Mouse (Mus musculus) gastrocnemius, postnatal 4 days (tissue): ENCODE measurements at regions not wholly inside any gene's neighbourhood (a gene's known extent, or its start where the extent isn't known, plus 50 kb on each side); places are given as distances from the start of the nearest gene placed in this dataset.

Experiments
- DNase-seq, 2 experiments: peaks; one replicate each; pipeline ENCODE4 v3.0.0; 2021 to 2022; ENCODE audit warnings: low spot score in 2 of 2, mixed read lengths in 2 of 2

GRCm38 (mm10) chr6:141023501-141023900, 225.6 kb upstream of the Pde3a start:
- DNase-seq = no peak

GRCm38 (mm10) chr6:141027353-141027752, 221.7 kb upstream of the Pde3a start:
- no peak for DNase-seq

- no peak for DNase-seq
Measured at GRCm38 (mm10) chr6:141027787-141028186, 221.3 kb upstream of the Pde3a start.

GRCm38 (mm10) chr6:141034824-141035223, 214.2 kb upstream of the Pde3a start:
- DNase-seq = no peak

GRCm38 (mm10) chr6:141041358-141041757, 207.7 kb upstream of the Pde3a start:
- peak in 1 of 2 experiments; percentile 22 for DNase-seq

GRCm38 (mm10) chr6:141041781-141042625, 207.1 kb upstream of the Pde3a start:
- DNase-seq = peak in 1 of 2 experiments; percentile 59

- DNase-seq = no peak
Measured at GRCm38 (mm10) chr6:141048271-141048670, 200.8 kb upstream of the Pde3a start.

GRCm38 (mm10) chr6:141050038-141050684, 198.9 kb upstream of the Pde3a start:
- no peak for DNase-seq

- no peak for DNase-seq
Measured at GRCm38 (mm10) chr6:141054026-141054425, 195.0 kb upstream of the Pde3a start.

GRCm38 (mm10) chr6:141059250-141059916, 189.7 kb upstream of the Pde3a start:
- DNase-seq = no peak

- no peak for DNase-seq
Measured at GRCm38 (mm10) chr6:141065724-141066123, 183.3 kb upstream of the Pde3a start.

- DNase-seq = no peak
Measured at GRCm38 (mm10) chr6:141068861-141069467, 180.1 kb upstream of the Pde3a start.

GRCm38 (mm10) chr6:141069896-141070295, 179.2 kb upstream of the Pde3a start:
- no peak for DNase-seq

GRCm38 (mm10) chr6:141071507-141071906, 177.6 kb upstream of the Pde3a start:
- DNase-seq = no peak

- no peak for DNase-seq
Measured at GRCm38 (mm10) chr6:141091076-141091780, 157.8 kb upstream of the Pde3a start.

GRCm38 (mm10) chr6:141091781-141092140, 157.3 kb upstream of the Pde3a start:
- DNase-seq = no peak

- no peak for DNase-seq
Measured at GRCm38 (mm10) chr6:141097338-141098122, 151.5 kb upstream of the Pde3a start.

- DNase-seq = no peak
Measured at GRCm38 (mm10) chr6:141118287-141118686, 130.8 kb upstream of the Pde3a start.

GRCm38 (mm10) chr6:141126614-141127396, 122.3 kb upstream of the Pde3a start:
- DNase-seq = no peak
